Mouse (Mus musculus): ENCODE measurements at regions not wholly inside any gene's neighbourhood (a gene's known extent, or its start where the extent isn't known, plus 50 kb on each side); places are given as distances from the start of the nearest gene placed in this dataset.

DNA sequence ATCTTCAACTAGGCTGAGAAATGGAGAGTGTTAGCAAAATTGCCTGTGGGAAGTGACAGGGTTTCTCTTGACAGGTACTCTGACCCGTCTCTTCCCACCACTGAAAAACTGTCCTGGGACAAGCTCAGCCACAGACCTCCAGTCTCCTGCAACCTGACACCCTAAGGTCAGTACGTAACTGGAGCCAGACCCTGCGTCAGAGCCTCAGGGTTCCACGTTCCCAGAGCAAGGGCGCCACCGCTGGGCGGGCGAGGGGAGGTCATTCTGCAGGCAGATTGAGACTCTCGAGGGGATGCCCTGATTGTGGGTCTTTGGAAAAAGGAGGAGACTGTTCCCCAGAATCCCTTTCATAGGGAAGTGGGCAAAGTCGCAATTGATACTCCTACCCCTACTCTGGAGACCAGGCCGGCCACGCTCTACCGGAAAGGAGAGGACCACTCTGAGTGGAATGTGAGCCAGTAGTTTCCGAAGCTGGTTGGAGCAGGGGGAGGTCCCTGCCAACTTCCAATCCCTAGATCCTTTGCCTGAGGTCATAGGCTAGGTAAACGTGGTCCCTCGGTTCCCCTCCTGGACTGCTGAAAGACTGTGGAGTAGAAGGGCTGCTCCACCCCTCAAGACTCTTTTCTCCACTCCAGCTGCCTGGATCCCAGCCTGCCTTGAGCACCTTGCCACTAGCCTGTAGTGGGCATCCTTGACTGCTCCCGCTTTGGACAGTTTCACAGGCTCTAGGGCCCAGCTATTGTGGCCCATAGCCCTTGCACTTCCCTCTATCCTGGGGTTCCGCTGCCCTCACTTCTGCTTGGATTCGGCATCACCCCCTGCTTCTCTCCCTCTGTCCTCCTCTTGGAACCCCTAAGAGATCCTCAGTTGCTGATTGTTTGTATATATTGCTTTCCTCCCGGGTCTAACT, 61.0 kb upstream of the Lpcat1 start:
- Histone ChIP-seq H3K4me2 (peak overlapping the region; percentile 56), H3K27me3 (replicated peaks) (peaks cover 15% of the 10 kb centered on the region), H3K27ac (ENCODE audit: poor library complexity, severe bottlenecking) (no peak overlapping the region), H3K9ac (no peak overlapping the region), H3K9me3 (replicated peaks) (no peaks in the 10 kb centered on the region), H3K4me3 (no peak overlapping the region), H3K36me3 (no peaks in the 10 kb centered on the region), H3K4me1 (replicated peaks) (0 out of 2 replicates have a peak, but pooled peaks cover 9% of the 10 kb centered on the region)
- WGBS = 13% methylated on average over 20 of the region's 20 CpGs
- peak; percentile 81 for ATAC-seq (ENCODE audit: insufficient number of reproducible peaks, low FRiP score)

DNA sequence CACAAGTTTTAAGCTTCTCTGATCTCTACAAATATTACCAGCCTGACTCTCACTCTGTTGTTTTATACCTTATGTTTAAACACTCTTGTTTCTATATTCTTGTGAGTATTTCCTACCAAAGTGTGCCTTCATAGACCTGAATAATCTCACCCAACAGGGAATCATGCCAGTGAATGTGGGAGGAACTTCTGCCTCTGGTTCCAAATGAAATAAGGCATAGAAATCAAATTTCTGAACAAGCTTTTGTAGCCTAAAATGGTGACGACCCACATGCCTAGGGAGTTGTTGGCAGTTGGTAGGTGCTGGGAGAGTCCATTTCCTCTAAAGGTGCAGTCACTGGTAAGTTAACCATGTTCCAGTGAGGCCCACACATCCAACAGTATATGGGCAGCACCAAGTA, 66.1 kb upstream of the Lpcat1 start:
- no peak for ATAC-seq (ENCODE audit: insufficient number of reproducible peaks, low FRiP score)
- Histone ChIP-seq H3K4me1 (replicated peaks) (peaks cover 6% of the 10 kb centered on the region; the same call in 1 of the 2 replicates), H3K4me2 (no peak overlapping the region), H3K36me3 (no peaks in the 10 kb centered on the region), H3K9ac (no peak overlapping the region), H3K4me3 (no peak overlapping the region), H3K27me3 (replicated peaks) (no peaks in the 10 kb centered on the region), H3K9me3 (replicated peaks) (no peaks in the 10 kb centered on the region), H3K27ac (ENCODE audit: poor library complexity, severe bottlenecking) (no peak overlapping the region)
- WGBS = 77% methylated on average over 1 of the region's 1 CpGs

DNA sequence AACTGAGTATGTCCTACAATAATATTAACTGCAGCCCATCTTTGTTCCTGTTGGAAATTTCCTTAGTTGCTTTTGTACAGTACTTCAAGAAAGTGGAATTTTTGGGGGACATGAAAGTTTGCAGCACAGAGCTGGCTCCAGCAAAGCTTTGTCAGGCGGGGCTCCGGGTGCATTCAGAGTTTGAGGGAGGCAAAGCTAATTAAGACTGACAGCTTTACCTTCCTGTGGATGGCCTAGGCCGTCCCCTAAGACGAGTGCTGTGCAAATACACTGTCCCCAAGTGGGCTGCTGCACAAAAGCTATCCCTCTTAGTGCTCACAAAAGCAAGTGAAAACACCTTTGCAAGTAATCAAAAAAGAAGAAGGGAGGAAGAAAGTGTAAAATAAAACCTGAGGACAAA, 68.7 kb upstream of the Ndufs6 start:
- no peak overlapping the region for H3K4me3 ChIP-seq
- no peak overlapping the region for H3K9ac ChIP-seq
- H3K9me3 ChIP-seq (replicated peaks) = peaks cover 4% of the 10 kb centered on the region; the same call in 1 of the 2 replicates
- no peaks in the 10 kb centered on the region; the same call in 1 of the 2 replicates for H3K4me1 ChIP-seq (replicated peaks)
- no peak for ATAC-seq (ENCODE audit: insufficient number of reproducible peaks, low FRiP score)
- H3K27me3 ChIP-seq (replicated peaks) = no peaks in the 10 kb centered on the region
- WGBS = 35% methylated on average over 4 of the region's 4 CpGs
- H3K4me2 ChIP-seq = no peak overlapping the region
- H3K27ac ChIP-seq (ENCODE audit: poor library complexity, severe bottlenecking) = no peak overlapping the region
- no peaks in the 10 kb centered on the region for H3K36me3 ChIP-seq

DNA sequence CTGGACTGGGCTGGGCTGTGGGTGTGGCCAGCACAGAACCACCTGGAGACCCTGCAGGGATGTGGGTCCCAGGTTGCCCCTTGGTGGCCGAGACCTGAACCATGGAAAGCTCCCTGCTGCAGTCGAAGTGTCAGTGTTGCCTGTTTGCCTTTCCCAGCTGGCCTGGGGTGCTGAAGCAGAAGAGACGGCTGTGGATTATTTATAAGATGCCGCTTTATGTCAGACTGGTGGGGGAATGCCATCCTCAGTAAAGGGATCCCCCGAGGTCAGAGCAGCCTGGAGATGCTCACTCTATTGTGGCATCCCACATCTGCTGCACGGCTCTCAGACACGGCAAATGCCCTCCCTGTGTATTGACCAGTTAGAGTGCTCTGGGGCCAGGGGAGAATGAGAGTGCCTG, 67.5 kb upstream of the Ndufs6 start:
- no peak overlapping the region for H3K4me3 ChIP-seq
- H3K36me3 ChIP-seq = no peaks in the 10 kb centered on the region
- no peaks in the 10 kb centered on the region for H3K27me3 ChIP-seq (replicated peaks)
- no peak overlapping the region for H3K9ac ChIP-seq
- no peak overlapping the region for H3K27ac ChIP-seq (ENCODE audit: poor library complexity, severe bottlenecking)
- no peak for ATAC-seq (ENCODE audit: insufficient number of reproducible peaks, low FRiP score)
- peaks cover 5% of the 10 kb centered on the region; the same call in 1 of the 2 replicates for H3K9me3 ChIP-seq (replicated peaks)
- no peak overlapping the region for H3K4me2 ChIP-seq
- H3K4me1 ChIP-seq (replicated peaks) = no peaks in the 10 kb centered on the region; the same call in 1 of the 2 replicates
- 74% methylated on average over 7 of the region's 7 CpGs for WGBS

DNA sequence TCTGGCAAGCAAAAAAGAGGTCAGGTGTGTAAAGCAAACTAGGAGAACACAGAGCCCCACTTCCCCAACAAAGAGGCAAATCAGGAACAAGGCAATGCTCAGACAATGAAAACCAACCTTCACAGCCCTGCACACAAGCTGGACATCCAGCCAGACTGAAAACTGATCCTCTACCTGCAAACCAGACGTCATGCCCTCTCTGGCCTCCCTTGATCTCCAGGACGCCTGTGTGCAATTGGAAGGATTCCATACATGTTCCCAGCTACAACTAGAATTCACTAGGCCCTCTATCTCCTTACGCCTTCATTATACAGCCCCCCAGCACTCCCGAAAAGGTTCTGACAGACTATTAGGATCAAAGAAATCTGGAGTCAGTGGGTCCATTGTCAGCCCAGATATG, 60.7 kb upstream of the Ndufs6 start:
- WGBS = 74% methylated on average over 4 of the region's 4 CpGs
- peaks cover 7% of the 10 kb centered on the region; the same call in 1 of the 2 replicates for H3K9me3 ChIP-seq (replicated peaks)
- no peaks in the 10 kb centered on the region for H3K36me3 ChIP-seq
- no peak overlapping the region for H3K4me3 ChIP-seq
- no peak for ATAC-seq (ENCODE audit: insufficient number of reproducible peaks, low FRiP score)
- H3K4me2 ChIP-seq = no peak overlapping the region
- no peak overlapping the region for H3K27ac ChIP-seq (ENCODE audit: poor library complexity, severe bottlenecking)
- H3K9ac ChIP-seq = no peak overlapping the region
- no peaks in the 10 kb centered on the region for H3K27me3 ChIP-seq (replicated peaks)
- H3K4me1 ChIP-seq (replicated peaks) = no peaks in the 10 kb centered on the region

DNA sequence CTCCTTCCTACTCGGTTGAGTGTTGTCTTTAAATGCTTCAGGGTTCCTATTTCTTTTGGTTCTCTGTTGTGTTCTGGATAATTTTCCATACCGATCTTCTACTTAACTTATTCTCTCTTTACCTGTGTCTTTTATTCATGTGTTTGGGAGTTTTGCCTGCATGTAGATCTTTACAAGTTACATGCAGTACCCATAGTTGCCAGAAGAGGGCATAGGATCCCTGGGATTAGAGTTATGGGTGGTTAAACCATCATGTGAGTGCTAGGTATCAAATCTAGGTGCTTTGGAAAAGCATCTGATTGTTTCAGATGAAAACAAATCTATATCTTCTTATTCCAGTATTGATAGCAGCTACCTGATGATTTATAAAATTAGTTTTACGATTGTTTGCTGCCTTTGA, 55.2 kb upstream of the Ndufs6 start:
- Histone ChIP-seq H3K9me3 (replicated peaks) (0 out of 2 replicates have a peak, but pooled peaks cover 3% of the 10 kb centered on the region), H3K4me1 (replicated peaks) (no peaks in the 10 kb centered on the region), H3K4me2 (no peak overlapping the region), H3K9ac (no peak overlapping the region), H3K27me3 (replicated peaks) (no peaks in the 10 kb centered on the region), H3K4me3 (no peak overlapping the region), H3K27ac (ENCODE audit: poor library complexity, severe bottlenecking) (no peak overlapping the region), H3K36me3 (no peaks in the 10 kb centered on the region)
- WGBS = 52% methylated on average over 3 of the region's 3 CpGs
- no peak for ATAC-seq (ENCODE audit: insufficient number of reproducible peaks, low FRiP score)
